Mouse (Mus musculus) hindbrain, embryonic 13.5 days (tissue): ENCODE measurements at regions not wholly inside any gene's neighbourhood (a gene's known extent, or its start where the extent isn't known, plus 50 kb on each side); places are given as distances from the start of the nearest gene placed in this dataset.

Source experiments
- ATAC-seq: fragments of 200-750 bp; cut with Nextera tagmentation; 2 replicates; pipeline ENCODE4 v1.8.0; 2017; ENCODE audit warnings: moderate TSS enrichment; ENCODE audit not compliant: low FRiP score
- H3K27ac ChIP-seq: fragments of 300-500 bp; sonication (generic); 2 replicates; pipeline ENCODE4 v1.5.1; 2015; ENCODE audit warnings: inconsistent platforms, mild to moderate bottlenecking, moderate library complexity
- H3K27me3 ChIP-seq: fragments of 300-500 bp; sonication (generic); 2 replicates; pipeline ENCODE4 v1.6.1; 2015; ENCODE audit warnings: mild to moderate bottlenecking, inconsistent platforms
- H3K36me3 ChIP-seq: fragments of 300-500 bp; sonication (generic); 2 replicates; pipeline ENCODE4 v1.6.1; 2015; ENCODE audit warnings: mild to moderate bottlenecking, inconsistent platforms
- H3K4me1 ChIP-seq: fragments of 300-500 bp; sonication (generic); replicated peaks from 2 replicates; pipeline ENCODE4 v1.6.1; 2015; ENCODE audit warnings: inconsistent platforms
- H3K4me2 ChIP-seq: fragments of 300-500 bp; sonication (generic); 2 replicates; pipeline ENCODE4 v1.6.1; 2015; ENCODE audit warnings: inconsistent platforms, mild to moderate bottlenecking, moderate library complexity
- H3K4me3 ChIP-seq: fragments of 300-500 bp; sonication (generic); 2 replicates; pipeline ENCODE4 v1.5.1; 2015; ENCODE audit warnings: mild to moderate bottlenecking, inconsistent platforms
- H3K9ac ChIP-seq: fragments of 300-500 bp; sonication (generic); 2 replicates; pipeline ENCODE4 v1.6.1; 2015; ENCODE audit warnings: mild to moderate bottlenecking, inconsistent platforms
- H3K9me3 ChIP-seq: fragments of 300-500 bp; sonication (generic); 2 replicates; pipeline ENCODE4 v1.6.1; 2016; ENCODE audit warnings: inconsistent platforms
- WGBS: fragments of 180-500 bp; shearing (Covaris S2); methylation state at CpG from one replicate; pipeline ENCODE4 v1.1.7; 2015; 5-methylcytosine and 5-hydroxymethylcytosine counted together

DNA sequence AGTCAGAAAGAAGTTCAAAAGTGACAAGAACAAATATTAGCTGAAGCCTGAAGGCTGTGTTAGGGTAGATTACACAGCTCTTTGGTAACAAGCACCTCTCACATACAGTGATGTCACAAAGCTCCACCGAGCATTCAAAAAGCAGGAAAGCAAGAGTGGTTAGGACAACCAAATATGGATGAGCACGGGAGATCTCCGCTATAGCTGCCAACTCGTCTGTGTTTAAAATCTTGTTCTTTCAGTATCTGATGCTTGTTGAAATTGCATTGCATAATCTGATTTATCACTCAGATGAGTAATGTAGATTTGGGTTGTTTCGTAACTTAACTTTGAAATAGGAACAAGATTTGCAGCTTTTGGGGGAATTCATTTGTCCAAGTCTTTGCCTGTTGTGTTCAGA is 652.8 kb downstream of the Bckdhb start:
- H3K36me3 ChIP-seq = no peaks in the 10 kb centered on the region
- no peak overlapping the region for H3K4me3 ChIP-seq
- H3K27ac ChIP-seq = no peak overlapping the region
- no peak overlapping the region for H3K4me2 ChIP-seq
- no peak overlapping the region for H3K9ac ChIP-seq
- H3K4me1 ChIP-seq = no peaks in the 10 kb centered on the region
- no peaks in the 10 kb centered on the region for H3K27me3 ChIP-seq
- WGBS = 92% methylated on average over 5 of the region's 5 CpGs
- no peak for ATAC-seq
- no peaks in the 10 kb centered on the region for H3K9me3 ChIP-seq

DNA sequence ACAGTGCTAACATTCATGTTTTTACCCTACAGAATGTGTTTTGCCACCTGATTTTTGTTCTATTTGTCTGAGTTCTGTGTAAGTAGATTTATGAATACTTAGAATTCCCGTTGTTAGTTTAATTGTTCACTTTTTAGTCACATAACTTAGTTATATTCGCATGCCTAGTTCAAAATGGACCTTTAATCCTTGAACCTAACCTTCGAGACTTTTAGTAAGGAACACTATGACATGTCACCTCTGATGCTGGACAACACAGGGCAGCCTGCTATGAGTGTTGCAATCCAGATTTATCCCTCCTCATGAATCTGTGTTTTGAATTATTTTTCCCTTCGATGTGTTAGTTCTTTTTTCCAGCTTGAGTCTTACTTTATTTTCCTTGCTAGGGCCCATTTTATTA is 662.8 kb downstream of the Bckdhb start:
- Histone ChIP-seq H3K27ac (no peak overlapping the region), H3K27me3 (no peaks in the 10 kb centered on the region), H3K4me1 (no peaks in the 10 kb centered on the region), H3K4me3 (no peak overlapping the region), H3K9ac (no peak overlapping the region), H3K36me3 (no peaks in the 10 kb centered on the region), H3K9me3 (no peaks in the 10 kb centered on the region), H3K4me2 (no peak overlapping the region)
- 89% methylated on average over 4 of the region's 4 CpGs for WGBS
- no peak for ATAC-seq

DNA sequence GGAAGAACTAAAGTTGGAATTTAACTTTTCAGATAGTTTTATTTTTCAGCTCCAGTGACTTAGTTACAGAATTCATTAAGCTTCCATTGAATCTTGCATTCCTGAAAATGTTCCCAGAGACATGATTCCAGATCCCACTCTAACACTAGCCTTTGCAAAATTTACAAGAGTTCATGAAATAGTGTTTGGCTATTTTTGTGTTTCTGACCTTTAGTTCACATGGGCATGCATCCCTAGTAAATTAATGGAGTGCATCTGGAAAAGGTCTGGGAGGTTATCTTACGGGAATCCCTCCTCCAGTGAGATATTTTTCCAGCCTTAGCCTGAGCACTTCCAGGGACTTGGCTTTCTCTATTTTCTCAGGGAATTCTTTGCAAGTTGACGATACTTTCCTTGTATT is 669.8 kb downstream of the Bckdhb start:
- H3K27ac ChIP-seq = no peak overlapping the region
- H3K4me2 ChIP-seq = no peak overlapping the region
- no peaks in the 10 kb centered on the region for H3K27me3 ChIP-seq
- no peaks in the 10 kb centered on the region for H3K4me1 ChIP-seq
- no peak for ATAC-seq
- H3K36me3 ChIP-seq = no peaks in the 10 kb centered on the region
- H3K4me3 ChIP-seq = no peak overlapping the region
- H3K9me3 ChIP-seq = no peaks in the 10 kb centered on the region
- no peak overlapping the region for H3K9ac ChIP-seq
- 83% methylated on average over 2 of the region's 2 CpGs for WGBS
